ENCODE assay signal across 22 mouse cellular contexts in the genomic region with DNA sequence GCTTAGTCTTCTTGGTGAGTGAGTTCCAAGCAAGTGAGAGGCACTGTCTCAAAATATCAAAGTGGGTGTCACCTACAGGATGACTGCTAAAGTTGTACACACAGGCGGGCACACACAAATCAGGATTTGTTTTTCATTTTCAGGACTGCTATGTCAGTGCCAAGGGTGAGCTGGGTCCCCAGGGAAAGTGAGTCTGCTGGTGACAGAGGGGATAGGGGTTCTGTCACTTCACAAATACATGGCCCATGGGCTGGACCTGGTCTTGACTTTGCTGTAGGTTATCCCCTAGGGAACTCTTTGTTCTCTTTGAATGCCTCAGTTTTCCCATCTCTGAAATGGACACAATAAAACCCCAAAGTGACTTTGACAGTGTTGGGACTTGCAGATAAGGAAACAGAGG. TPM values are rescaled to one million over a fixed set of nuclear protein-coding genes. Genes with fewer than 3 reads are reported as not detected.
DNase-seq lines count a peak whose midpoint lies in the region; ATAC-seq lines count a peak whose summit lies in the region.
"Had no signal": no experiment of that assay in that cellular context is flagged by ENCODE, and none has a peak within 500 bp of the region (broad histone marks: within the 10 kb centered on the region; RNA-seq: fewer than 3 reads in every experiment).

No protein-coding gene starts in this region.

- 0 out of 2 replicates have a peak overlapping the region, but pooled peaks have one; percentile 91 for H3K27ac ChIP-seq in hindbrain, embryonic 10.5 days
- no peak overlapping the region for H3K27ac ChIP-seq in hindbrain, embryonic 13.5 days
- H3K27ac ChIP-seq in limb, embryonic 10.5 days, result peak overlapping the region; percentile 87
- H3K27ac ChIP-seq: embryonic facial prominence, embryonic 13.5 days; embryonic facial prominence, embryonic 15.5 days; forebrain, embryonic 12.5 days had no signal

- H3K36me3 ChIP-seq in hindbrain, embryonic 10.5 days, result no peaks in the 10 kb centered on the region
- no peaks in the 10 kb centered on the region for H3K36me3 ChIP-seq in hindbrain, embryonic 13.5 days
- no peaks in the 10 kb centered on the region for H3K36me3 ChIP-seq in limb, embryonic 10.5 days
- H3K36me3 ChIP-seq: embryonic facial prominence, embryonic 13.5 days; embryonic facial prominence, embryonic 15.5 days; forebrain, embryonic 12.5 days had no signal

- 86% methylated on average over 1 of the region's 1 CpGs for WGBS in hindbrain, embryonic 10.5 days
- 96% methylated on average over 1 of the region's 1 CpGs for WGBS in hindbrain, embryonic 13.5 days
- WGBS in limb, embryonic 10.5 days, result 89% methylated on average over 1 of the region's 1 CpGs

- no peak overlapping the region for H3K9ac ChIP-seq in hindbrain, embryonic 13.5 days
- H3K9ac ChIP-seq: embryonic facial prominence, embryonic 13.5 days; embryonic facial prominence, embryonic 15.5 days; forebrain, embryonic 12.5 days had no signal

- DNase-seq in heart, adult 11 months, result peak; percentile 81
- no peak for DNase-seq in heart, adult 9 months (ENCODE audit: low spot score in 2 of 2)
- no peak for DNase-seq in hindbrain, embryonic 10.5 days (ENCODE audit: low spot score)
- peak; percentile 28 for DNase-seq in limb, embryonic 10.5 days (ENCODE audit: low spot score)
- no peak for DNase-seq in retina, embryonic 14.5 days (ENCODE audit: low spot score)
- DNase-seq: adrenal gland, adult 2 months; adrenal gland, postnatal 10 days; adrenal gland, postnatal 25 days; cerebellum, adult 11 months; cerebellum, adult 18-20 months; cerebellum, adult 8-10 months; cerebellum, adult 9-11 months; cerebellum, postnatal 14 days; cerebellum, postnatal 36 days; embryo, embryonic 11 days had no signal

- peaks cover 38% of the 10 kb centered on the region for H3K27me3 ChIP-seq in hindbrain, embryonic 10.5 days (ENCODE audit: insufficient read depth, poor library complexity, severe bottlenecking)
- H3K27me3 ChIP-seq in hindbrain, embryonic 13.5 days, result peaks cover 44% of the 10 kb centered on the region
- H3K27me3 ChIP-seq in limb, embryonic 10.5 days (ENCODE audit: low read depth, poor library complexity, severe bottlenecking), result 0 out of 2 replicates have a peak, but pooled peaks cover 7% of the 10 kb centered on the region
- H3K27me3 ChIP-seq: embryonic facial prominence, embryonic 15.5 days had no signal

- H3K4me2 ChIP-seq in hindbrain, embryonic 13.5 days, result no peak overlapping the region
- H3K4me2 ChIP-seq: embryonic facial prominence, embryonic 13.5 days; embryonic facial prominence, embryonic 15.5 days; forebrain, embryonic 12.5 days had no signal

- ATAC-seq in hindbrain, embryonic 13.5 days (ENCODE audit: low FRiP score), result no peak
- ATAC-seq: forebrain, embryonic 14.5 days; forebrain, embryonic 16.5 days had no signal

- no peaks in the 10 kb centered on the region for H3K9me3 ChIP-seq in hindbrain, embryonic 10.5 days
- no peaks in the 10 kb centered on the region for H3K9me3 ChIP-seq in hindbrain, embryonic 13.5 days
- no peaks in the 10 kb centered on the region for H3K9me3 ChIP-seq in limb, embryonic 10.5 days (replicated peaks)
- H3K9me3 ChIP-seq: embryonic facial prominence, embryonic 13.5 days; embryonic facial prominence, embryonic 15.5 days; forebrain, embryonic 12.5 days had no signal

- H3K4me1 ChIP-seq in hindbrain, embryonic 10.5 days (replicated peaks), result peaks cover 77% of the 10 kb centered on the region
- peaks cover 50% of the 10 kb centered on the region for H3K4me1 ChIP-seq in hindbrain, embryonic 13.5 days (replicated peaks)
- peaks cover 84% of the 10 kb centered on the region for H3K4me1 ChIP-seq in limb, embryonic 10.5 days

- no peak overlapping the region for H3K4me3 ChIP-seq in hindbrain, embryonic 10.5 days
- no peak overlapping the region for H3K4me3 ChIP-seq in hindbrain, embryonic 13.5 days
- H3K4me3 ChIP-seq in limb, embryonic 10.5 days, result no peak overlapping the region
- H3K4me3 ChIP-seq: embryonic facial prominence, embryonic 13.5 days; embryonic facial prominence, embryonic 15.5 days; erythroblast, embryonic 14.5 days; forebrain, embryonic 12.5 days had no signal

RNA-seq across cellular contexts. Expression of a gene that starts 19.8 kb away (rescaled TPM):
- 26.1 and 37.6 TPM in 2 replicates for polyA plus RNA-seq in hindbrain, embryonic 10.5 days (2016; fragmentation: Nextera tagmentation; extraction: Ambion mirVana)
- polyA plus RNA-seq in hindbrain, embryonic 13.5 days (2015; fragmentation: Nextera tagmentation; extraction: Ambion mirVana), result 42.8 and 49.8 TPM in 2 replicates
- polyA plus RNA-seq in limb, embryonic 10.5 days (2016; fragmentation: Nextera tagmentation; extraction: Ambion mirVana), result 46.7 and 74.5 TPM in 2 replicates
- polyA plus RNA-seq: erythroblast, embryonic 14.5 days had no signal

Comparison
In these comparisons a context has a peak if more than half of its experiments do, and no peak if none do; other contexts are left out.
1. DNase-seq: peak in heart, adult 11 months (single experiment) and limb, embryonic 10.5 days (single experiment); none in heart, adult 9 months (0 of 2), hindbrain, embryonic 10.5 days (single experiment) and retina, embryonic 14.5 days (single experiment).